Mouse (Mus musculus) CH12.LX (cell line): ENCODE measurements at regions not wholly inside any gene's neighbourhood (a gene's known extent, or its start where the extent isn't known, plus 50 kb on each side); places are given as distances from the start of the nearest gene placed in this dataset.

ENCODE experiments used
- DNase-seq: peaks from one replicate; pipeline ENCODE4 v3.0.0-alpha.2; 2013; ENCODE audit errors: extremely low read depth
- H3K27ac ChIP-seq: 2 replicates; pipeline ENCODE4 v1.5.1; 2012; ENCODE audit warnings: low read depth, mild to moderate bottlenecking, control low read depth, moderate library complexity; ENCODE audit not compliant: insufficient read depth
- H3K27me3 ChIP-seq: replicated peaks from 2 replicates; pipeline ENCODE3; 2012; ENCODE audit warnings: inconsistent platforms
- H3K36me3 ChIP-seq, 2 experiments: replicated peaks in 1 of 2; 2 replicates each; pipeline versions ENCODE3 to v1.6.1; 2012; ENCODE audit warnings: inconsistent platforms in 1 of 2, low read length in 1 of 2, mild to moderate bottlenecking in 1 of 2, mixed read lengths in 1 of 2, moderate library complexity in 1 of 2; ENCODE audit not compliant: control insufficient read depth in 1 of 2, insufficient read depth in 1 of 2
- H3K4me1 ChIP-seq, 2 experiments: 2 replicates each; pipeline ENCODE4 v1.6.1; 2012; ENCODE audit warnings: inconsistent platforms in 1 of 2, moderate library complexity in 1 of 2; ENCODE audit not compliant: insufficient read depth in 2 of 2, control insufficient read depth in 1 of 2
- H3K4me2 ChIP-seq: 2 replicates; pipeline ENCODE4 v1.6.1; 2012; ENCODE audit warnings: low read depth, mild to moderate bottlenecking, control low read depth; ENCODE audit not compliant: poor library complexity, insufficient read depth, severe bottlenecking
- H3K4me3 ChIP-seq, 3 experiments: fragments of 150-350 bp in 1 of 3; sonication (generic) in 1 of 3; replicated peaks in 1 of 3; 2 replicates each; pipeline versions ENCODE3 to v1.5.1; 2011 to 2012; ENCODE audit warnings: low read depth in 2 of 3, low read length in 2 of 3, mild to moderate bottlenecking in 2 of 3, moderate library complexity in 2 of 3, control low read depth in 1 of 3, improper control_type of control experiment in 1 of 3, inconsistent platforms in 1 of 3, mixed read lengths in 1 of 3; ENCODE audit not compliant: poor library complexity in 1 of 3
- H3K79me2 ChIP-seq: replicated peaks from 2 replicates; pipeline ENCODE4 v1.6.1; 2012; ENCODE audit warnings: mild to moderate bottlenecking, moderate library complexity; ENCODE audit not compliant: control insufficient read depth, poor library complexity, insufficient read depth, severe bottlenecking; ENCODE audit errors: extremely low read depth
- H3K9ac ChIP-seq: 2 replicates; pipeline ENCODE4 v1.6.1; 2012; ENCODE audit warnings: low read depth, mild to moderate bottlenecking, control low read depth, moderate library complexity; ENCODE audit not compliant: insufficient read depth
- H3K9me3 ChIP-seq: replicated peaks from 2 replicates; pipeline ENCODE3; 2012; ENCODE audit warnings: low read length, inconsistent platforms, mixed read lengths
- BHLHE40 ChIP-seq: IDR thresholded peaks from 2 replicates; pipeline ENCODE4 v1.6.1; 2011; ENCODE audit warnings: mild to moderate bottlenecking, low read depth, low read length, improper control_type of control experiment
- CHD2 ChIP-seq: IDR thresholded peaks from 2 replicates; pipeline ENCODE4 v1.6.1; 2011; ENCODE audit warnings: low read length, improper control_type of control experiment
- CTCF ChIP-seq, 2 experiments: IDR thresholded peaks in 1 of 2; conservative IDR thresholded peaks in 1 of 2; 2 replicates each; pipeline ENCODE4 v1.5.1; 2011 to 2012; ENCODE audit warnings: low read depth in 2 of 2, low read length in 2 of 2, improper control_type of control experiment in 1 of 2, inconsistent platforms in 1 of 2, mild to moderate bottlenecking in 1 of 2, moderate library complexity in 1 of 2
- E2F4 ChIP-seq: IDR thresholded peaks from 2 replicates; pipeline ENCODE4 v1.6.1; 2011; ENCODE audit warnings: low read depth, low read length, improper control_type of control experiment; ENCODE audit not compliant: insufficient replicate concordance
- EP300 ChIP-seq: IDR thresholded peaks from 2 replicates; pipeline ENCODE4 v1.6.1; 2011; ENCODE audit warnings: low read length, improper control_type of control experiment
- ETS1 ChIP-seq: conservative IDR thresholded peaks from 2 replicates; pipeline ENCODE4 v1.6.1; 2012; ENCODE audit warnings: low read depth, mild to moderate bottlenecking, inconsistent platforms, low read length, improper control_type of control experiment, moderate library complexity
- IRF4 ChIP-seq: IDR thresholded peaks from 2 replicates; pipeline ENCODE4 v1.6.1; 2014; ENCODE audit warnings: low read depth, mild to moderate bottlenecking, inconsistent platforms, low read length, improper control_type of control experiment
- JUN ChIP-seq: IDR thresholded peaks from 2 replicates; pipeline ENCODE4 v1.6.1; 2011; ENCODE audit warnings: low read depth, mild to moderate bottlenecking, low read length, improper control_type of control experiment, moderate library complexity; ENCODE audit not compliant: insufficient read depth
- KAT2A ChIP-seq: IDR thresholded peaks from 2 replicates; pipeline ENCODE4 v1.6.1; 2012; ENCODE audit warnings: low read length, improper control_type of control experiment, inconsistent platforms; ENCODE audit not compliant: insufficient replicate concordance
- MAZ ChIP-seq: IDR thresholded peaks from 2 replicates; pipeline ENCODE4 v1.6.1; 2012; ENCODE audit warnings: low read depth, mild to moderate bottlenecking, inconsistent platforms, low read length, improper control_type of control experiment, moderate library complexity
- MEF2A ChIP-seq: IDR thresholded peaks from 2 replicates; pipeline ENCODE4 v1.6.1; 2014; ENCODE audit warnings: low read depth, mild to moderate bottlenecking, inconsistent platforms, low read length, improper control_type of control experiment, borderline replicate concordance
- MYC ChIP-seq: IDR thresholded peaks from 2 replicates; pipeline ENCODE4 v1.6.1; 2011; ENCODE audit warnings: low read depth, mild to moderate bottlenecking, improper control_type of control experiment, low read length
- NRF1 ChIP-seq: IDR thresholded peaks from 2 replicates; pipeline ENCODE4 v1.6.1; 2014; ENCODE audit warnings: low read depth, mild to moderate bottlenecking, inconsistent platforms, low read length, improper control_type of control experiment, moderate library complexity
- PAX5 ChIP-seq: IDR thresholded peaks from 2 replicates; pipeline ENCODE4 v1.6.1; 2012; ENCODE audit warnings: low read length, inconsistent platforms, mixed read lengths
- POLR2AphosphoS2 ChIP-seq: IDR thresholded peaks from 2 replicates; pipeline ENCODE4 v1.6.1; 2011; ENCODE audit warnings: low read depth, low read length, improper control_type of control experiment
- RAD21 ChIP-seq: IDR thresholded peaks from 2 replicates; pipeline ENCODE4 v1.6.1; 2011; ENCODE audit warnings: low read depth, mild to moderate bottlenecking, low read length, improper control_type of control experiment, moderate library complexity
- SIN3A ChIP-seq: IDR thresholded peaks from 2 replicates; pipeline ENCODE4 v1.6.1; 2012; ENCODE audit warnings: low read length, improper control_type of control experiment, inconsistent platforms
- TBP ChIP-seq: conservative IDR thresholded peaks from 2 replicates; pipeline ENCODE4 v1.6.1; 2011; ENCODE audit warnings: low read depth, low read length, improper control_type of control experiment
- TCF12 ChIP-seq: IDR thresholded peaks from 2 replicates; pipeline ENCODE4 v1.6.1; 2014; ENCODE audit warnings: low read depth, mild to moderate bottlenecking, inconsistent platforms, low read length, improper control_type of control experiment
- USF1 ChIP-seq: IDR thresholded peaks from 2 replicates; pipeline ENCODE4 v1.6.1; 2014; ENCODE audit warnings: low read depth, mild to moderate bottlenecking, inconsistent platforms, low read length, improper control_type of control experiment
- USF2 ChIP-seq: conservative IDR thresholded peaks from 2 replicates; pipeline ENCODE4 v1.6.1; 2011; ENCODE audit warnings: low read depth, low read length, improper control_type of control experiment
- ZC3H11A ChIP-seq: IDR thresholded peaks from 2 replicates; pipeline ENCODE4 v1.6.1; 2012; ENCODE audit warnings: low read depth, mild to moderate bottlenecking, inconsistent platforms, low read length, improper control_type of control experiment
- ZKSCAN1 ChIP-seq: IDR thresholded peaks from 2 replicates; pipeline ENCODE4 v1.6.1; 2012; ENCODE audit warnings: low read depth, inconsistent platforms, low read length, improper control_type of control experiment, borderline replicate concordance
- dilution Hi-C: fragments of 300-500 bp; cut with MboI; formaldehyde crosslinking; loops from 2 replicates; pipeline ENCODE4 v1.14.3; 2020; ENCODE audit warnings: low sequenced_read_pairs; ENCODE audit not compliant: extremely low pct_unique_long_range_greater_than_20kb, extremely low pct_ligation_motif_present
- in situ Hi-C: fragments of 300-500 bp; cut with MboI; formaldehyde crosslinking; loops from 3 replicates; pipeline ENCODE4 v1.14.3; 2019; ENCODE audit warnings: low sequenced_read_pairs, low pct_ligation_motif_present, low pct_unique_long_range_greater_than_20kb, mixed read lengths

DNA sequence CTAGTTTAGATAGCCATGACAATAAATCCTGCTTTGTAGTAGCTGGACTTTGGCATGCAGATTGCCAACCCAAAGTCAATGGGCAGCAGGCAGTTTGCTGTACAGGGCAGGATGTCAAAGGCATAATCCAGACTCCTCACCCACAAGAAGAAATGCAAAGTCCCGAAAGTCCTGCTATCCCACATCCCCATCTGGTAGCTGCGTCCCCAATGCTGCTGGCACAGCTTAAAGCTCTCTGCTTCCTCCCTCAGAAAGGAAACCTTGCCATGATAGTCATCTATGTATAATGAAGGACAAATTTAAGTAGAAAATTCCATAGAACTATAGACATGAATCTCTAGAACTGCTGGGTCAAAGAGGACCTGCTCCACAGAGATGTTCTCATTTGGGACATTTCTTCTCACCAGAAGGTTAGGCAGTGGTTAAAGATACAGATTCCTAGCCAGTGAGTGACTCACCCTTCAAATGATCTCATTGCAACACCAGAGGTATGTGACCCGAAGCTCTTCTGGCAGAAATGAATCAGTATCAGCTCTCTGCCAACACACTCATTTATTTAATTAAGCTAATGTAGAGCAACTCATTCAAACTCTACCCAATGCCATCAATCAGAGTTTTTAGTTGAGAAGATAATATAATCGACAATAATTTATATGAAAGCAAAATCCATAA lies 217.3 kb upstream of the Tusc1 start:
- no peak overlapping the region for H3K4me2 ChIP-seq
- TF ChIP-seq EP300: no peak
- no peak for TF ChIP-seq MYC
- TF ChIP-seq MAZ: no peak
- no peak for TF ChIP-seq BHLHE40
- no peak for TF ChIP-seq PAX5
- TF ChIP-seq ZC3H11A: no peak
- TF ChIP-seq NRF1: no peak
- no peak for TF ChIP-seq SIN3A
- TF ChIP-seq CHD2: no peak
- no peak for TF ChIP-seq MEF2A
- TF ChIP-seq ZKSCAN1: no peak
- no peak for TF ChIP-seq USF1
- no peak for TF ChIP-seq TCF12
- TF ChIP-seq JUN: no peak
- TF ChIP-seq IRF4: no peak
- no peak for TF ChIP-seq ETS1
- no peaks in the 10 kb centered on the region for H3K36me3 ChIP-seq
- no peak overlapping the region for H3K27ac ChIP-seq
- no peaks in the 10 kb centered on the region for H3K79me2 ChIP-seq
- H3K4me1 ChIP-seq: no peaks in the 10 kb centered on the region
- in situ Hi-C loops (no loop called here), dilution Hi-C loops (no loop called here)
- H3K27me3 ChIP-seq: no peaks in the 10 kb centered on the region
- no peak overlapping the region for H3K9ac ChIP-seq
- no peak for DNase-seq
- no peak overlapping the region for H3K4me3 ChIP-seq
- peaks cover 3% of the 10 kb centered on the region for H3K9me3 ChIP-seq

DNA sequence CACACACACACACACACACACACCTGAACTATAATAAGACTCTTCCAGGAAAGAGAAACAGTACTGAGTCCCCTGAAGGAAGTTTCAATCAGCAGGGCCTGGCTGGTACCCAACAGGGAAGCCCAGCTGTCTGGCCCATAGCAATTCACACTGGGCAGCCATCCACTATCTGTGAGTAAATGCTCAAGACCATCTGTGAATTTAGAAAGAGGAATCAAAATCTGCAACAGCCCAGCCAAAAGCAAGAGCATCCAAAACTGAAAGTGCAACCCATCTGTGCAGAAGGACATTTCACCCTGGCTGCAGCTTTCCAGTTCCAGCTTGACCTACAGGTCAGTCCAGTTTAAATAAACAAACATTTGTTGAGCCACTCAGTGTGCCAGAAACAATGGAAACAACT lies 215.8 kb upstream of the Tusc1 start:
- in situ Hi-C loops (no loop called here), dilution Hi-C loops (no loop called here)
- TF ChIP-seq POLR2AphosphoS2 (no peak), E2F4 (no peak), TBP (no peak), EP300 (no peak), KAT2A (no peak), RAD21 (no peak), CTCF (conservative IDR thresholded peaks at IDR 0.05 in 1 of 2, IDR thresholded peaks at IDR 0.05 in 1 of 2; ENCODE audit: low read depth in 2 of 2, low read length in 2 of 2) (no peak), TCF12 (no peak), BHLHE40 (no peak), USF2 (no peak)
- Histone ChIP-seq H3K36me3 (no peaks in the 10 kb centered on the region), H3K27me3 (no peaks in the 10 kb centered on the region), H3K27ac (no peak overlapping the region), H3K9me3 (peaks cover 3% of the 10 kb centered on the region), H3K4me1 (no peaks in the 10 kb centered on the region), H3K9ac (no peak overlapping the region), H3K4me3 (no peak overlapping the region), H3K79me2 (no peaks in the 10 kb centered on the region), H3K4me2 (no peak overlapping the region)
- no peak for DNase-seq
